Mouse (Mus musculus) heart, embryonic 14.5 days (tissue): ENCODE results near the gene AI597479. TPM values are rescaled to one million over a fixed set of nuclear protein-coding genes. Genes with fewer than 3 reads are reported as not detected.
A peak's percentile ranks its signal among the peaks of the same experiment; 100 is the strongest.

Experiments
- ATAC-seq: fragments of 200-750 bp; cut with Nextera tagmentation; 2 replicates; pipeline ENCODE4 v1.8.0; 2017; ENCODE audit warnings: low read depth, moderate TSS enrichment; ENCODE audit not compliant: insufficient number of reproducible peaks, insufficient read depth, low FRiP score
- H3K27ac ChIP-seq, 2 experiments: fragments of 200-500 bp in 1 of 2; fragments of 300-500 bp in 1 of 2; sonication (generic) in 1 of 2; replicated peaks in 1 of 2; 2 replicates each; pipeline ENCODE4 v1.5.1; 2012 to 2014; ENCODE audit warnings: low read depth in 2 of 2, low read length in 2 of 2, control low read depth in 1 of 2, mild to moderate bottlenecking in 1 of 2, mixed read lengths in 1 of 2; ENCODE audit not compliant: control insufficient read depth in 1 of 2, insufficient read depth in 1 of 2
- H3K27me3 ChIP-seq: fragments of 300-500 bp; sonication (generic); 2 replicates; pipeline ENCODE4 v1.6.1; 2014; ENCODE audit warnings: mild to moderate bottlenecking, low read length, control low read depth; ENCODE audit not compliant: control insufficient read depth, insufficient read depth
- H3K36me3 ChIP-seq: fragments of 300-500 bp; sonication (generic); 2 replicates; pipeline ENCODE4 v1.6.1; 2014; ENCODE audit warnings: mild to moderate bottlenecking, control low read depth, low read length, mixed read lengths; ENCODE audit not compliant: control insufficient read depth, insufficient read depth
- H3K4me1 ChIP-seq, 2 experiments: fragments of 200-500 bp in 1 of 2; fragments of 300-500 bp in 1 of 2; sonication (generic) in 1 of 2; 2 replicates each; pipeline ENCODE4 v1.6.1; 2012 to 2014; ENCODE audit warnings: low read length in 2 of 2, control low read depth in 1 of 2, mixed read lengths in 1 of 2; ENCODE audit not compliant: control insufficient read depth in 2 of 2, insufficient read depth in 2 of 2
- H3K4me2 ChIP-seq: fragments of 300-500 bp; sonication (generic); 2 replicates; pipeline ENCODE4 v1.6.1; 2014; ENCODE audit warnings: mild to moderate bottlenecking, low read length
- H3K4me3 ChIP-seq, 2 experiments: fragments of 200-500 bp in 1 of 2; fragments of 300-500 bp in 1 of 2; sonication (generic) in 1 of 2; 2 replicates each; pipeline ENCODE4 v1.5.1; 2012 to 2014; ENCODE audit warnings: low read length in 2 of 2, mild to moderate bottlenecking in 2 of 2, control low read depth in 1 of 2, low read depth in 1 of 2, moderate library complexity in 1 of 2; ENCODE audit not compliant: control insufficient read depth in 1 of 2, insufficient read depth in 1 of 2
- H3K9ac ChIP-seq: fragments of 300-500 bp; sonication (generic); 2 replicates; pipeline ENCODE4 v1.6.1; 2014; ENCODE audit warnings: mild to moderate bottlenecking, low read length
- H3K9me3 ChIP-seq: fragments of 300-500 bp; sonication (generic); 2 replicates; pipeline ENCODE4 v1.6.1; 2016; ENCODE audit warnings: low read length, control low read depth; ENCODE audit not compliant: control insufficient read depth
- WGBS: fragments of 180-500 bp; shearing (Covaris S2); extraction: QIAGEN DNeasy Blood & Tissue Kit; methylation state at CpG from one replicate; pipeline ENCODE4 v1.1.7; 2014; 5-methylcytosine and 5-hydroxymethylcytosine counted together
- polyA plus RNA-seq: library from polyadenylated mRNA; unstranded; fragments of >200 nt; fragmentation: Nextera tagmentation; extraction: Ambion mirVana; gene quantifications from 2 replicates; pipeline ENCODE4 v1.2.1, GENCODE M21; 2014

The AI597479 gene
- polyA plus RNA-seq, 1 experiment from 2014 or later: 20.4 TPM

- Histone ChIP-seq H3K27ac (no peak overlapping the region), H3K9me3 (no peaks in the 10 kb centered on the region), H3K36me3 (peaks cover 8% of the 10 kb centered on the region; the same call in 1 of the 2 replicates), H3K4me1 (peaks cover 4 to 21% of the 10 kb centered on the region in 2 experiments), H3K4me3 (no peak overlapping the region), H3K27me3 (no peaks in the 10 kb centered on the region), H3K9ac (no peak overlapping the region), H3K4me2 (no peak overlapping the region)
- WGBS: 89% methylated on average over 2 of the region's 2 CpGs
- ATAC-seq: no peak
Measured at GRCm38 (mm10) chr1:43094206-43094605, 4.3 kb upstream of the AI597479 start.

- no peak overlapping the region for H3K4me2 ChIP-seq
- H3K36me3 ChIP-seq: peaks cover 57% of the 10 kb centered on the region
- no peak for ATAC-seq
- H3K9me3 ChIP-seq: no peaks in the 10 kb centered on the region
- H3K4me1 ChIP-seq: peaks cover 0 to 5% of the 10 kb centered on the region in 2 experiments; a peak in 1 of 4 replicates
- WGBS: 76% methylated on average over 2 of the region's 2 CpGs
- H3K27ac ChIP-seq: no peak overlapping the region
- no peaks in the 10 kb centered on the region for H3K27me3 ChIP-seq
- H3K9ac ChIP-seq: no peak overlapping the region
- H3K4me3 ChIP-seq: no peak overlapping the region
Measured at GRCm38 (mm10) chr1:43108729-43109128, 10.2 kb downstream of the AI597479 start.

GRCm38 (mm10) chr1:43110556-43110955 is 12.0 kb downstream of the AI597479 start:
- ATAC-seq: no peak
- 47% methylated on average over 4 of the region's 4 CpGs for WGBS
- no peak overlapping the region for H3K27ac ChIP-seq
- no peaks in the 10 kb centered on the region for H3K27me3 ChIP-seq
- H3K4me2 ChIP-seq: no peak overlapping the region
- peaks cover 68% of the 10 kb centered on the region for H3K36me3 ChIP-seq
- H3K4me3 ChIP-seq: no peak overlapping the region
- H3K9me3 ChIP-seq: no peaks in the 10 kb centered on the region
- peaks cover 0 to 7% of the 10 kb centered on the region in 2 experiments; a peak in 1 of 4 replicates for H3K4me1 ChIP-seq
- H3K9ac ChIP-seq: no peak overlapping the region

- Histone ChIP-seq H3K4me2 (no peak overlapping the region), H3K27ac (no peak overlapping the region), H3K4me3 (no peak overlapping the region), H3K36me3 (peaks cover 65% of the 10 kb centered on the region), H3K4me1 (peaks cover 0 to 7% of the 10 kb centered on the region in 2 experiments; a peak in 1 of 4 replicates), H3K9me3 (no peaks in the 10 kb centered on the region), H3K9ac (no peak overlapping the region), H3K27me3 (no peaks in the 10 kb centered on the region)
- 75% methylated on average over 2 of the region's 2 CpGs for WGBS
- no peak for ATAC-seq
Measured at GRCm38 (mm10) chr1:43112882-43113281, 14.4 kb downstream of the AI597479 start.

GRCm38 (mm10) chr1:43117435-43117834 is 18.9 kb downstream of the AI597479 start:
- WGBS: 86% methylated on average over 8 of the region's 8 CpGs
- ATAC-seq: no peak
- H3K4me3 ChIP-seq: no peak overlapping the region
- peaks cover 0 to 7% of the 10 kb centered on the region in 2 experiments; a peak in 1 of 4 replicates for H3K4me1 ChIP-seq
- no peaks in the 10 kb centered on the region for H3K9me3 ChIP-seq
- H3K36me3 ChIP-seq: peaks cover 63% of the 10 kb centered on the region
- no peak overlapping the region for H3K9ac ChIP-seq
- no peaks in the 10 kb centered on the region for H3K27me3 ChIP-seq
- no peak overlapping the region for H3K4me2 ChIP-seq
- no peak overlapping the region for H3K27ac ChIP-seq

- peaks cover 4 to 12% of the 10 kb centered on the region in 2 experiments; a peak in 3 of 4 replicates for H3K4me1 ChIP-seq
- ATAC-seq: no peak
- 89% methylated on average over 5 of the region's 5 CpGs for WGBS
- H3K9me3 ChIP-seq: no peaks in the 10 kb centered on the region
- H3K27me3 ChIP-seq: no peaks in the 10 kb centered on the region
- H3K9ac ChIP-seq: no peak overlapping the region
- no peak overlapping the region for H3K4me3 ChIP-seq
- H3K4me2 ChIP-seq: no peak overlapping the region
- H3K27ac ChIP-seq: no peak overlapping the region
- peaks cover 72% of the 10 kb centered on the region for H3K36me3 ChIP-seq
Measured at GRCm38 (mm10) chr1:43120950-43121349, 22.4 kb downstream of the AI597479 start.

- Histone ChIP-seq H3K27me3 (no peaks in the 10 kb centered on the region), H3K36me3 (peaks cover 81% of the 10 kb centered on the region), H3K27ac (0 out of 4 replicates have a peak overlapping the region, but pooled peaks of 1 of the 2 experiments have one; percentile 9), H3K4me2 (no peak overlapping the region), H3K9me3 (no peaks in the 10 kb centered on the region), H3K4me1 (peaks cover 4 to 12% of the 10 kb centered on the region in 2 experiments; a peak in 3 of 4 replicates), H3K4me3 (no peak overlapping the region), H3K9ac (no peak overlapping the region)
- ATAC-seq: no peak
- WGBS: 90% methylated on average over 2 of the region's 2 CpGs
Measured at GRCm38 (mm10) chr1:43122616-43123015, 24.1 kb downstream of the AI597479 start.

GRCm38 (mm10) chr1:43124726-43125125 is 26.2 kb downstream of the AI597479 start:
- Histone ChIP-seq H3K4me3 (no peak overlapping the region), H3K4me2 (no peak overlapping the region), H3K9ac (no peak overlapping the region), H3K4me1 (peaks cover 10 to 28% of the 10 kb centered on the region in 2 experiments), H3K36me3 (peaks cover 90% of the 10 kb centered on the region), H3K27me3 (no peaks in the 10 kb centered on the region), H3K9me3 (no peaks in the 10 kb centered on the region), H3K27ac (peak overlapping the region; percentile 12 to 51; a peak in 2 of 4 replicates)
- WGBS: 45% methylated on average over 4 of the region's 4 CpGs
- ATAC-seq: no peak
